Mouse (Mus musculus) right cerebral cortex, postnatal 10 days (tissue): Measurements from ENCODE around the gene Olfr530.

Experiments used
- DNase-seq, 2 experiments: peaks; one replicate each; pipeline ENCODE4 v3.0.0; 2021; ENCODE audit warnings: low spot score in 2 of 2

The Olfr530 gene

DNA sequence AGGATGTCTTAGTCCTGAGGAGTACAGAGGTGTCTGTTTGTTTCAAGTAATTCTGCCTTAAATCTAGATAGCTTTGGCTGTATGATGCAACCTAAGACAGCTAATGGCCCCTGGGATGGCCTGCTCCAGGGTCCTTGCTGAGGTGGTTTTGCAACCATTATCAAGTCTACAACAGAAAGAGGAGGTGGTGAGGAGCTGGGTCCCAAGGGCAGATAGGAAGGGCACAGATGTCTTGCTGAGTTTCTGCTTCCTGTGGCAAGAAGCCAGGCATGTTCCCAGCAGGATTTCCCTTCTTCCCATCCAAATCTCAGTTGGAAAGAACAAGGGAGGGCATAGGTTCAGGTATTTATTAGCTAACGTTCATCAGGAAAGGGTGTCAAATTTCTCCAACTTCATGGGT, at the start of gene Olfr530:
Olfr530 (minus strand) TSS at position 101 of the 400 bp plus-strand sequence.
- DNase-seq = no peak

DNA sequence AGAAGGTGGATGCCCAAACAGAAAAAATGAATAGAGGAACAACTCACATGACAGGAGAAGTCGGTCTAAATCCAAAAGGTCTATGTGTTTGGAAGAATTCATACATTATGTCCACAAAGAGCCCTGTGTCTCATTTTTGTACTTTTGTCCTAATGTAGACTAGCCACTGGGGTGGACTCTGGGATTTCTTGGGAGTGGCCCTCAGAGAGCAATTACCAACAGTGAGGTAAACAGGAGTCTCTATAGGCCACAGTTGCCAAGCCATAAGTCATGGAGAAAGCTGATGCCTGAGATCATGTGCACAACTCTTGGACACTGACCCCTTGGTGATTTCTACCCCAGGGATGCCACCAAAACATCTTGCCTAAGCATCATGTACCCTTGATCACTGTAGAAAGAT, 45.4 kb upstream of the Olfr530 start, which contains the start of gene Olfr532:
Olfr532 (minus strand) TSS at position 101 of the 400 bp plus-strand sequence.
- DNase-seq = no peak

DNA sequence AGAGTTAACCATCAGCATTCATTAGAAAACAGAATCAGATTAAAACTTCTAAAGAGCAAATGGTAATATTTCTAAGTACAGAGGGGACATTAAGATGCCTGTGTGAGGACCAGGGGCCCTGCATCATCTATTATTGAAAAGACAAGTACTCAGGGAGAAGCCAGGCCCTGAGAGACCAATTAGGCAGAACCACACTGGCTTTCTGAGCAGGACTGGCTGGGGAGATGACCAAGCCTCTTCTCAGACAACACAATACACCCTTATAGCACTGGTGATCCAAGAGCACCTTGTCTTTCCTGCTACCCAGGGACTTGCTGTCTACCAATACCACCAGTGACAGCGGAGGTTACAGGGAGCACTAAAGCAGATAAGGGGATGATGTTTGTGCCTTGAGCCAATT, 26.7 kb upstream of the Olfr530 start, which contains the start of gene Olfr531:
Olfr531 (minus strand) TSS at position 101 of the 400 bp plus-strand sequence.
- no peak for DNase-seq

DNA sequence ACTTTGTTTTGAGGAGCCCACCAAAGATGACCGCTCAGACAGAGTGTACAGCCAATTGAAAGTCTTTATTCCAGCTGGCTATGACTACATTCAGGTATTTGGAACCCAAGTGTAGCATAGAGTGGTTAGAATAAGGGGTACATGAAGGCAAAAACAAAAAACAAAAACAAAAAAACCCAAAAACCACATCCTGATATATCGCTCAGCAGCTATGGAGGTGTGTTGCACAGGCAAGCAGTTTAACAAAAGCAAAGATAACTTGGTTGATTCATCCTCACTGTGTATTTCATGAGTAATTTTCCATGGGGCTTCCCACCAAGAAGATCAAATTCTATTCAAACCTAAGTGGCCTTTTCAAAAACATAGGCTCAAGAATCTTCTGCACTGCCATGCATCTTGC, 780 bp upstream of the Olfr530 start:
- no peak for DNase-seq

DNA sequence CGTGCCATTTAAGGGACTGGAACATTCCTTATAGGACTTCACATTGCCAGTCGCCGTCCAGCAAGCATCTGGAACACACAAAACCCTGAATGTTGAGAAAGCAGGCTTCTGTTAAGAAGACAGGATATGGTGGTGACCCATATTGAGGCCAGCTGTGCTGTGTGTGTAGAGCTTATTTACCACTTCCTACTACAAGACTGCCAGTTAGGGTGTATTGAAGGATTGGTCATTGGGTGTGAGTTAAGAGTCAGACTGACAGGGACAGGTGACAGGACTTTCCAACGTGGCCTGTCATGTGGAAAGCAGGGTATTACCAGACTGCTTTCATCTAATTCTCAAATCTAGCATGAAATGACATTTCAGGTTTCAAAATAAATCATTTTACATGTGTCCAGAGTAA, 1.8 kb downstream of the Olfr530 start:
- no peak for DNase-seq

DNA sequence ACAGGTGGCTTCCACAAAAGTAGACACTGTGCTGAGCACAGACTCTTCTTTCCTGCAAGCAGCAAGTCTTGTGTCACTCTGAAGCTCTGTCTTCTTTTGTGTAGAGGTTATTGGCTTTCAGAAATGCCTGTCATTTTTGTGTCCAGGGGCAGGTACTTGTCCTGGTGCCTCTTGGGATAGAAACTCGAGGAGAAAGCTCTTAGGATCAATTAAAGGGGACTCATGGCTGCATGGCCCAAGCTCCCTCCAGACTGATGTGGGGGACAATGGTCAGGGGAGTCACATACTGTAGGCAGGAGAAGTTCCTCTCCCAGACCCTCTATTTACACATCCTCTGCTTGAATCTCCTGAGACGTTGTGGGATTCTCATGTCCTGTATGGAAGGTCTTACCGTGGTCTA, 14.6 kb downstream of the Olfr530 start, which contains the start of gene Olfr60:
Olfr60 (minus strand) TSS at position 101 of the 400 bp plus-strand sequence.
- no peak for DNase-seq

DNA sequence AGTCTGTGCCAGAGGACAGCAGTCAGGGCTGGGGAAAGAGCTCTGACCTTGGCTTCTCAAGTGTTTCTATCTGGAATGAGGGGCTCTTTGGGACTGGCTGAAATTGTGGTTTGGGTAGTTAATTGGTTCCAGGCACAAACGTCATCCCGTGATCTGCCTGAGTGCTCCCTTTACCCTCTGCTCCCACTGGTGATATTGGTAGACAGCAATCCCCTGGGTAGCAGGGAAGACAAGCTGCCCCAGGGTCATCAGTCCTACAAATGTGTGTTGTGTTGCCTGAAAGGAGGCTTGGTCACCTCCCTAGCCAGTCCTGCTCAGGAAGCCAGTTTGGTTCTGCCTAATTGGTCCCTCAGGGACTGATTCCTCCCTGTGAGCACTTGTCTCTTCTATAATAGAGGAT, 42.4 kb downstream of the Olfr530 start, which contains the start of gene Olfr527:
Olfr527 (plus strand) TSS at position 301 of the 400 bp plus-strand sequence.
- DNase-seq = no peak

DNA sequence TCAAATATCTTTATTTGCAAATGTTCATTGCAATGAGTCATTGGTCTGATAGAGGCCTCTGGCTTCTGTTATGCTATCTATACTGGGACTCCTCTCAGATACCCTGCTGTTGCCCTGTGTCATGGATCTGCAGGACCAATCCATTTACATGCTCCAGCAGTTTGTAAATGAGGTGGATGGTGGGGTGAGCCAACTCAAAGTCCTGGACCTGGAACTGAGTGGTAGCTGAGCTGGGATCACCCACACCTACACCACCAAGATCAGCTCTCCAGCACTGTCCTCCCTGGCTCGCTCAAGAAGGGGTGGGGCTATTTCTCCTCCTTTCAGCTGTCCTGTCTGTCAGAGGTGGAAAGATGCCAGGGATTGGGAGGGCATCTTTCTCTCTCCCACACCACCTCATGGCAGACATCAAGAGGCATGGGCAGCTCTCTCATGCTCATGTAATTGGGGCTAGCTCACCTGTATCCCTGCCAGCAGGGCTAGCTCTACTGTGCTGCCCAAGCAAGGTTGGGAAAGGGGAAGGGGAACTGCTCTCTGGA, 46.3 kb downstream of the Olfr530 start:
- DNase-seq = no peak
